Mouse (Mus musculus) midbrain, embryonic 14.5 days (tissue): ENCODE results near the gene Ceacam10. TPM values are rescaled to one million over a fixed set of nuclear protein-coding genes. Genes with fewer than 3 reads are reported as not detected.
"Not testable (repeated sequence)": the region's sequence is repeated elsewhere in the genome, so short reads cannot be mapped to it uniquely, and the experiment has no call there.

ENCODE experiments used
- ATAC-seq: fragments of 200-750 bp; cut with Nextera tagmentation; 2 replicates; pipeline ENCODE4 v1.8.0; 2017; ENCODE audit warnings: moderate number of reproducible peaks, moderate library complexity; ENCODE audit not compliant: low FRiP score, low TSS enrichment
- DNase-seq: peaks from one replicate; pipeline ENCODE4 v3.0.0-alpha.2; 2015
- H3K27ac ChIP-seq: fragments of 300-500 bp; sonication (generic); replicated peaks from 2 replicates; pipeline ENCODE4 v1.5.1; 2014; ENCODE audit warnings: mild to moderate bottlenecking, low read depth, low read length, moderate library complexity
- H3K27me3 ChIP-seq: fragments of 300-500 bp; sonication (generic); 2 replicates; pipeline ENCODE4 v1.6.1; 2014; ENCODE audit warnings: low read length, control low read depth, mixed read lengths; ENCODE audit not compliant: control insufficient read depth, insufficient read depth
- H3K36me3 ChIP-seq: fragments of 300-500 bp; sonication (generic); 2 replicates; pipeline ENCODE4 v1.6.1; 2014; ENCODE audit warnings: low read length, control low read depth; ENCODE audit not compliant: control insufficient read depth, insufficient read depth
- H3K4me1 ChIP-seq: fragments of 300-500 bp; sonication (generic); 2 replicates; pipeline ENCODE4 v1.6.1; 2014; ENCODE audit warnings: mild to moderate bottlenecking, antibody characterized with exemption, low read length, control low read depth; ENCODE audit not compliant: control insufficient read depth, insufficient read depth
- H3K4me2 ChIP-seq: fragments of 300-500 bp; sonication (generic); 2 replicates; pipeline ENCODE4 v1.6.1; 2014; ENCODE audit warnings: mild to moderate bottlenecking, low read length, moderate library complexity
- H3K4me3 ChIP-seq: fragments of 300-500 bp; sonication (generic); replicated peaks from 2 replicates; pipeline ENCODE4 v1.5.1; 2014; ENCODE audit warnings: low read depth, low read length
- H3K9ac ChIP-seq: fragments of 300-500 bp; sonication (generic); replicated peaks from 2 replicates; pipeline ENCODE4 v1.6.1; 2014; ENCODE audit warnings: mild to moderate bottlenecking, low read length, moderate library complexity
- H3K9me3 ChIP-seq: fragments of 300-500 bp; sonication (generic); 2 replicates; pipeline ENCODE4 v1.6.1; 2016; ENCODE audit warnings: low read length, control low read depth, mixed read lengths; ENCODE audit not compliant: control insufficient read depth
- WGBS: fragments of 180-500 bp; shearing (Covaris S2); extraction: QIAGEN DNeasy Blood & Tissue Kit; methylation state at CpG from one replicate; pipeline ENCODE4 v1.1.7; 2014; 5-methylcytosine and 5-hydroxymethylcytosine counted together
- polyA plus RNA-seq: library from polyadenylated mRNA; unstranded; fragments of >200 nt; fragmentation: Nextera tagmentation; extraction: Ambion mirVana; gene quantifications from 2 replicates; pipeline ENCODE4 v1.2.1, GENCODE M21; 2014

Ceacam10 gene
- not detected in 2 replicates for polyA plus RNA-seq

DNA sequence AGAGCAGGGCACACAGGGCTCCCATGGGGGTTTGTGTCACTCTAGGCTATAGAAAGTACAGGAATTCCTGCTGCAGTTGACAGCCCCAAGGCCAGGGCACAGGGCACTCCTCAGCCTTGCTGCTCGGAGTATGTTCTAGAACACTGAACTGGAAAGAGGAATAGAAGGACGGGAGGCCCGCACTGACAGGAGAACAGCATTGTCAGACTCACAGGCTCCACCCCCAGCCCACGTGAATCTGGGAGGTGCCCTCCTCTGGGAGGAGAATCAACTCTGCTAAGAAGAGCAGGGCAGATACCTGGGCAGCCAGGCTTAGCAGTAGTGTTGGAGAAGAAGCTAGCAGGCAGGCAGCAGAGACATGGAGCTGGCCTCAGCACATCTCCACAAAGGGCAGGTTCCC lies at the start of gene Ceacam10:
TSS of gene Ceacam10 (plus strand) at position 289 of the 400 bp plus-strand sequence.
- not testable (repeated sequence) for H3K4me3 ChIP-seq, H3K9me3 ChIP-seq, ATAC-seq, H3K27ac ChIP-seq, DNase-seq, H3K27me3 ChIP-seq, H3K36me3 ChIP-seq, H3K9ac ChIP-seq, H3K4me1 ChIP-seq, H3K4me2 ChIP-seq
- 46% methylated on average over 4 of the region's 4 CpGs for WGBS

DNA sequence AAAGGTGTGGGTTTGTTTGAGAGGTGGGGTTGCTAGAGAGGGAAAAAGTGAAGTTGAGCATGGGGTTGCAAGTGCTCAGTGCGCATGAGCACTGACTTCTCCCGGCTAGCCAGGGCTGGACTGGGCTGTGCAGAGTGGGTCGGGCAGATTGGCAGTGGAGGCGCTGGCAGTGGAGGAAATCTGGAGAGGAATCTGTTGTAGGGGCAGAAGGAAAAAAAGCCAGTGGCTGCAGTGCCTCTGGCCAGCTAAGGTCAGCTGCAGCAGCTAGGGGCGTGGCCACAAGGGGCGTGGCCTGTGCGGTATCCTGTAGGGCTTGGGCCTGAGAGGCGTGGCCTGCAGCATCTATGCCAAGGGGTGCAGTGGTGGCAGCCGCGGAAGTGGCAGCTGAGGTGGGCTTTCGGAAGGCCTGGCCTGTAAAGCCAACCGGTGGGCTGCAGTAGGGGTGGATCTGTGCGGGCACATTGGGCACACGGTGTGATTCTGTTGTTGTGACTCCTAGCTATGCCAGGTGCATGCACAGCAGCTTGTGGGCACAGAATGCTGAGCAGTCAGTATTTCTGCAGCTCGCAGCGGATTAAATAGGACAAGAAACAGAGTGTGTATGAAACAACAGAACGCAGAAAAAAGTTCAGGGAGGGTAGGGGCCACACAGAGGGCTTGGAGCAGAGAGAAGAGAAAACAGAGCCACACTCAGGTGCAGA lies 40.9 kb upstream of the Ceacam10 start:
- ATAC-seq = no peak
- no peaks in the 10 kb centered on the region for H3K36me3 ChIP-seq
- H3K4me3 ChIP-seq = peak overlapping the region; percentile 17; the same call in 1 of the 2 replicates
- peak; percentile 52 for DNase-seq
- H3K4me2 ChIP-seq = peak overlapping the region; percentile 44
- 0 out of 2 replicates have a peak, but pooled peaks cover 3% of the 10 kb centered on the region for H3K4me1 ChIP-seq
- WGBS = 20% methylated on average over 17 of the region's 17 CpGs
- no peaks in the 10 kb centered on the region for H3K27me3 ChIP-seq
- H3K9ac ChIP-seq = 0 out of 2 replicates have a peak overlapping the region, but pooled peaks have one; percentile 20
- H3K27ac ChIP-seq = no peak overlapping the region
- no peaks in the 10 kb centered on the region for H3K9me3 ChIP-seq

- Histone ChIP-seq H3K9me3 (no peaks in the 10 kb centered on the region), H3K27ac (no peak overlapping the region), H3K36me3 (no peaks in the 10 kb centered on the region), H3K9ac (no peak overlapping the region), H3K27me3 (no peaks in the 10 kb centered on the region), H3K4me1 (0 out of 2 replicates have a peak, but pooled peaks cover 3% of the 10 kb centered on the region), H3K4me2 (no peak overlapping the region), H3K4me3 (no peak overlapping the region)
- ATAC-seq = no peak
- DNase-seq = peak; percentile 13
- 39% methylated on average over 4 of the region's 4 CpGs for WGBS
Observed at GRCm38 (mm10) chr7:24750695-24751094, 26.3 kb upstream of the Ceacam10 start.

GRCm38 (mm10) chr7:24751610-24752009 lies 25.4 kb upstream of the Ceacam10 start:
- Histone ChIP-seq H3K36me3 (no peaks in the 10 kb centered on the region), H3K4me3 (no peak overlapping the region), H3K27ac (no peak overlapping the region), H3K4me2 (no peak overlapping the region), H3K27me3 (no peaks in the 10 kb centered on the region), H3K9me3 (no peaks in the 10 kb centered on the region), H3K9ac (no peak overlapping the region), H3K4me1 (0 out of 2 replicates have a peak, but pooled peaks cover 3% of the 10 kb centered on the region)
- DNase-seq (no peak), ATAC-seq (no peak)
- 93% methylated on average over 2 of the region's 2 CpGs for WGBS

GRCm38 (mm10) chr7:24753476-24753875 lies 23.5 kb upstream of the Ceacam10 start:
- no peak for ATAC-seq
- Histone ChIP-seq H3K27me3 (no peaks in the 10 kb centered on the region), H3K36me3 (no peaks in the 10 kb centered on the region), H3K9me3 (no peaks in the 10 kb centered on the region), H3K4me2 (no peak overlapping the region), H3K9ac (no peak overlapping the region), H3K4me1 (0 out of 2 replicates have a peak, but pooled peaks cover 3% of the 10 kb centered on the region), H3K27ac (no peak overlapping the region), H3K4me3 (no peak overlapping the region)
- WGBS = 82% methylated on average over 5 of the region's 5 CpGs
- no peak for DNase-seq

DNA sequence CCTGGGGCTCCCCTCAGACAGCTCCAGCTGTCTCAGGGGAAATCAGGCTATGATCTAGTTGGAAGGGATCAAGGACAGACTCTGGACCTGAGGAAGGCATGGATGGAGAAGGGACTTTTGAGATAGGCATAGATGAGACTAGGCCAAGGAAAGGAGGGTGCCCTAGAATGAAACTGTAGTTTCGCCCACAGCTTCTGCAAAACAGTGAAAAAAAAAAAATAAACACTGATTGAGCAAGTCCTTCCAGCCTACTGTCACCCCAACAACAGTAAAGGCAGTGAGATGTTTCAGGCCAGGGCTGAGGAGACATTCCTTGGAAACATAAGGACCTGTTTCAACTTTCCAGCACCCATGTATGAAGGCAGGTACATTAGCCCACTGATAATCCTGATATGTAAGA lies 18.5 kb upstream of the Ceacam10 start:
- Histone ChIP-seq H3K9me3 (no peaks in the 10 kb centered on the region), H3K4me3 (no peak overlapping the region), H3K4me1 (no peaks in the 10 kb centered on the region), H3K9ac (no peak overlapping the region), H3K4me2 (no peak overlapping the region), H3K27me3 (no peaks in the 10 kb centered on the region), H3K27ac (no peak overlapping the region), H3K36me3 (no peaks in the 10 kb centered on the region)
- DNase-seq = no peak
- ATAC-seq = no peak
- 84% methylated on average over 1 of the region's 1 CpGs for WGBS

GRCm38 (mm10) chr7:24760211-24760610 lies 16.8 kb upstream of the Ceacam10 start, which contains the start of gene Cd177:
Gene Cd177, minus strand, starts transcription at chr7:24760311.
- no peak within 1 kb of the TSS for H3K4me2 ChIP-seq
- no peak within 1 kb of the TSS for H3K9ac ChIP-seq
- no peaks in the 10 kb centered on the region for H3K9me3 ChIP-seq
- no peaks in the 10 kb centered on the region for H3K4me1 ChIP-seq
- no peaks in the 10 kb centered on the region for H3K27me3 ChIP-seq
- ATAC-seq (no peak), DNase-seq (no peak)
- no peak within 1 kb of the TSS for H3K4me3 ChIP-seq
- H3K36me3 ChIP-seq = no peaks in the 10 kb centered on the region
- 88% methylated on average over 6 of the region's 6 CpGs for WGBS
- no peak within 1 kb of the TSS for H3K27ac ChIP-seq

DNA sequence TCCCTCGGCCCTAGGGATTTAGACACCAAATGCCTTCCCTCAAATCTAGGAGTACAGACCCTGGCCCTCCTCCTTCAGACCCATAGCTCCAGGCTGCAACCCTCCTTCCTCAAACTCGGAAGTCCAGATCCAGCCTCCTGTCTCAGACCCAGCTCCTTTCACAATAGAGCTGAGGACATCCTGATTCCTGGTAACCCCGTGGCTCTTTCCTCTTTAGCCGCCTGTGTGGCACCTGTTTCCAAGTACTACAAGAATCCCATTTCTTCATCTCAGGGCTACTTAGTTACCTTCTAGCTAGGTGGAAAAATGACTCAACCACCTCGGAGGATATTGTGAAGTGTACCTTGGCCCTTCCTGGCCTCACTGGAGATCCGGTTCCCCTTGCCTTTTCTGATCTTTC lies 15.8 kb upstream of the Ceacam10 start:
- no peaks in the 10 kb centered on the region for H3K27me3 ChIP-seq
- H3K36me3 ChIP-seq = no peaks in the 10 kb centered on the region
- H3K9ac ChIP-seq = no peak overlapping the region
- H3K4me3 ChIP-seq = no peak overlapping the region
- ATAC-seq (no peak), DNase-seq (no peak)
- 74% methylated on average over 6 of the region's 6 CpGs for WGBS
- no peak overlapping the region for H3K4me2 ChIP-seq
- no peaks in the 10 kb centered on the region for H3K9me3 ChIP-seq
- no peaks in the 10 kb centered on the region for H3K4me1 ChIP-seq
- H3K27ac ChIP-seq = no peak overlapping the region

- ATAC-seq = no peak
- no peaks in the 10 kb centered on the region for H3K36me3 ChIP-seq
- H3K27me3 ChIP-seq = no peaks in the 10 kb centered on the region
- no peak overlapping the region for H3K9ac ChIP-seq
- no peak for DNase-seq
- H3K4me3 ChIP-seq = no peak overlapping the region
- H3K27ac ChIP-seq = no peak overlapping the region
- H3K4me1 ChIP-seq = no peaks in the 10 kb centered on the region
- no peaks in the 10 kb centered on the region for H3K9me3 ChIP-seq
- H3K4me2 ChIP-seq = no peak overlapping the region
- 90% methylated on average over 8 of the region's 8 CpGs for WGBS
Observed at GRCm38 (mm10) chr7:24762574-24762973, 14.4 kb upstream of the Ceacam10 start.
